Mouse (Mus musculus) spleen, adult 2 months (tissue): ENCODE data around the gene Gm10128. TPM values are rescaled to one million over a fixed set of nuclear protein-coding genes. Genes with fewer than 3 reads are reported as not detected.
A peak's percentile ranks its signal among the peaks of the same experiment; 100 is the strongest.
"Not testable (repeated sequence)": the region's sequence is repeated elsewhere in the genome, so short reads cannot be mapped to it uniquely, and the experiment has no call there.

Experiments used
- DNase-seq, 2 experiments: peaks; one replicate each; pipeline versions ENCODE4 v3.0.0 to v3.0.0-alpha.2; 2012 to 2021; ENCODE audit warnings: low spot score in 2 of 2, low read depth in 1 of 2
- H3K27ac ChIP-seq: fragments of 200-500 bp; 2 replicates; pipeline ENCODE4 v1.5.1; 2012; ENCODE audit warnings: low read length, inconsistent platforms; ENCODE audit not compliant: insufficient read depth
- H3K27me3 ChIP-seq: fragments of 200-500 bp; 2 replicates; pipeline ENCODE4 v1.6.1; 2012; ENCODE audit warnings: mild to moderate bottlenecking, moderate library complexity, low read length, inconsistent platforms; ENCODE audit not compliant: control insufficient read depth, insufficient read depth
- H3K36me3 ChIP-seq: fragments of 200-500 bp; 2 replicates; pipeline ENCODE4 v1.6.1; 2012; ENCODE audit warnings: mild to moderate bottlenecking, low read length, inconsistent platforms; ENCODE audit not compliant: control insufficient read depth, insufficient read depth
- H3K4me1 ChIP-seq: fragments of 200-500 bp; 2 replicates; pipeline ENCODE4 v1.6.1; 2011; ENCODE audit warnings: inconsistent platforms; ENCODE audit not compliant: control insufficient read depth, insufficient read depth, insufficient read length
- H3K4me3 ChIP-seq: fragments of 200-500 bp; 2 replicates; pipeline ENCODE4 v1.5.1; 2011; ENCODE audit warnings: mild to moderate bottlenecking, inconsistent platforms; ENCODE audit not compliant: insufficient read depth, insufficient read length; ENCODE audit errors: extremely low read depth
- WGBS: fragments of 180-500 bp; shearing (Covaris S2); methylation state at CpG from one replicate; pipeline ENCODE4 v1.1.7; 2018; 5-methylcytosine and 5-hydroxymethylcytosine counted together
- polyA plus RNA-seq: library from polyadenylated mRNA; depleted of rRNA; stranded (reverse); fragments of >200 nt; gene quantifications from 2 replicates; pipeline ENCODE4 v1.2.3, GENCODE M21; 2012; rRNA removed

Gene Gm10128
- not detected in 2 replicates for polyA plus RNA-seq

DNA sequence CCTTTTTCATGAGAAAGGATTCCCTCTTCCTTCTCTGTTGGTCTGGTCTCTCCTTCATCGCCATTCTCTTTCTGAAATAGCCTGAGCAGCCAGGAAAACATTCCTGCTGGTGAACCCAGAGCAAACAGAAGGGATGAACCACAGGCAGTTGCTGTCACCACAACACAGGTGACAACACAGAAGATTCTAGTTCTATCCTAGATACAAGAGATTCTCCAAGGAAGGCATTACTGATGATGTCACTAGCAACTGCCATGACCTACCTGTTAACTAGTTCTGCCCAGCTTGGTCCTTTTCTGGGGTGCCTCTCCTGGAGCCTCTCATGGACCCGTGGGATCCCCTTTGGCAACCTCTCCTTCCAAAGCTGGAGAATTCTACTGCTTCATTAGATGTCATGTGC, at the start of gene Gm10128:
TSS of gene Gm10128 (minus strand) at position 101 of the 400 bp plus-strand sequence.
- H3K27ac ChIP-seq, H3K4me3 ChIP-seq, H3K36me3 ChIP-seq, H3K27me3 ChIP-seq, DNase-seq, H3K4me1 ChIP-seq: not testable (repeated sequence)
- WGBS, result no CpG with 5 or more reads among the region's 2 CpGs

DNA sequence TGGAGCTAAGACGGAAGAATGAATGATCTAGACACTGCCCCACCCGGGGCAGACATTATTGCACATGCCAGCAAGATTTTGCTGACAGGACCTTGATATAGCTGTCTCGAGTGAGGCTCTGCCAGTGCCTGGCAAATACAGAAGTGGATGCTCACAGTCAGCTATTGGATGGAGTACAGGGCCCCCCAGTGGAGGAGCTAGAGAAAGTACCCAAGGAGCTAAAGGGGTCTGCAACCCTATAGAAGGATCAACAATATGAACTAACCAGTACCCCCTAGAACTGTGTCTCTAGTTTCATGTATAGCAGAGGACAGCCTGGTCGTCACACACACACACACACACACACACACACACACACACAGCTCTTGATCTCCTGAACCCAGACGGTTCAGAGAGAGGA, 37.4 kb upstream of the Gm10128 start:
- not testable (repeated sequence) for DNase-seq, H3K36me3 ChIP-seq, H3K4me1 ChIP-seq, H3K27ac ChIP-seq, H3K27me3 ChIP-seq, H3K4me3 ChIP-seq
- 39% methylated on average over 5 of the region's 5 CpGs for WGBS

DNA sequence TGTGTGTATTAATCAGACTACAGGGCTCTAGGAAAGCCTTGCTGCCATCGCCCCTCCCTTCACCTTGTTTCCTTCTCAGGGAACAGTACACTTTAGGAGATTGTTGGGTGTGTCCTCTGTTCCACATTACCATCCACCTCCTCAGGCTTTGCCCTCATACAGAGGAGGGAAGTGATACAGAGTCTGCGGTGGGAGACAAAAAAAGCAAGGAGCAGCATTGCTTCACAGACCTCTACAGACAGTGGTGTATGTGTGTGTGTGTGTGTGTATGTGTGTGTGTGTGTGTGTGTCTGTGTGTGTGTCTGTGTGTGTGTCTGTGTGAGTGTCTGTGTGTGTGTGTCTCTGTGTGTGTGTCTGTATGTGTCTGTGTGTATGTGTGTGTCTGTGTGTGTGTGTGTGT, 18.7 kb upstream of the Gm10128 start:
- DNase-seq, H3K36me3 ChIP-seq, H3K4me1 ChIP-seq, H3K27ac ChIP-seq, H3K27me3 ChIP-seq, H3K4me3 ChIP-seq: not testable (repeated sequence)
- WGBS, result 75% methylated on average over 2 of the region's 2 CpGs

DNA sequence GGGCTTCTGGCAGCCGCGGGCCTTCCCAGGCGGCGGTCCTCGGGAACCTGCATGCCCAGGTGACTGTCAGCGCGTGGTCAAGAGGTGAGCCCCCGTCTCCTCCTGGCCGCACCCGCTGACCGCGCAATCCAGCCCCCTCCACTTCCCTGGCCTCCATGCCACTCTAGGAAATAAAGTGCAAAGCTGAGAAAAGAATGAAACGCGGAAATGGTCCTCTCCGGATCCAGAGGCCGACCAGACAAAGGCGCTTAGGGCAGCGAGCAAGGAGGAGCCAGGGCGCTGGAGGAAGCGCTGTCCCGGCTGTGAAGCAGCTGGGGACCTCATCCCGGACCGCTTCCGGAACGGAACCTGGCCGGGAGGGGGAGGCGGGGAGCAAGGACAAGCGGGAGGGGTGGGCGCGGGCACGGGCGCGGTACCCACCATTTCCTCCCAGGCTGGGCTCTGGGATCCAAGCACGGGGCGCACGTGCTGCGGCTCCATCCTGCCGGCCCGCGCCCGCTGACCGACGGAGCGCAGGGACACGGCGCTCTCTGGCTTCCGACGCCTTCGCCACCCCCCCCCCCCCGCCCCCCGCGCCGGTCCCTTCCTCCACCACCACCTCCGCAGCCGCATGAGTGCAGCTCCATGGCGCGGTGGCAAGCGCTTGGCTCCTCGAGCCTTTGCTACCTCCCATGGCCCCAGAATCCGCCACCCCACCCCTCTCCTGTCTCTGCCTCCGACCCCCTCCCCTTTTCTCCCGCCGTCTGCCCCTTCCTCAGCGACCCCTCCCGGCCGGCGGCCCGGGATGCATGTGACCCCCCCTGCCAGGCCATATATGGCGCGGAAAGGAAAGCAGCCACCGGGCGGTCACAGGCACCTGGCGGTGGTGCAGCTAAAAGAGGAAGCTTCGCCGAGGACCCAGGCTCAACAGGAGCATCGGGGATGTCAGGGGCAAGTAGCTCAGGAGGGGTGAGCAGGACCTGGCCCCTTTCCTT, 14.6 kb upstream of the Gm10128 start:
- not testable (repeated sequence) for DNase-seq, H3K27me3 ChIP-seq, H3K4me1 ChIP-seq, H3K36me3 ChIP-seq, H3K27ac ChIP-seq
- H3K4me3 ChIP-seq, result peak overlapping the region; percentile 27; the same call in 1 of the 2 replicates
- WGBS, result 2% methylated on average over 42 of the region's 76 CpGs

DNA sequence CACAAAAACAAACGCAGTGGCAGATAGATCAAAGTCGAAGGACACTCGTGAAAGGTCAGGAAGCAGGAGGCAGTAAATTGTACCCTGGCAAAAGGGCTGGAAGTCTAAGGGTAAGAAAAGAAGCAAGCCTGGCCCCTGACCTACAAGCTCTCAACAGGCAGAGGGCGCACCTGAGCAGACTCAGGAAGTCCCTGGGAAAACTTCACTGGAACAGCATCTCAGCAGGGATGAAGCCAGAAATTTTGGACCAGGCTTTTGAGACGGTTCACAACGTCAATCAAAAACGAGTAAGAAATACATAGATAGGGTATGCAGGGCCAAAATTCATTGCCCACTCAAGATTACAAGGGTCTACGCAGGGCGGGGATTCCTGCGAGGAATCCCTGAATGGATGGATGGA, 13.7 kb upstream of the Gm10128 start:
- H3K27ac ChIP-seq, H3K4me3 ChIP-seq, DNase-seq, H3K27me3 ChIP-seq, H3K36me3 ChIP-seq, H3K4me1 ChIP-seq: not testable (repeated sequence)
- WGBS, result 5% methylated on average over 8 of the region's 10 CpGs

DNA sequence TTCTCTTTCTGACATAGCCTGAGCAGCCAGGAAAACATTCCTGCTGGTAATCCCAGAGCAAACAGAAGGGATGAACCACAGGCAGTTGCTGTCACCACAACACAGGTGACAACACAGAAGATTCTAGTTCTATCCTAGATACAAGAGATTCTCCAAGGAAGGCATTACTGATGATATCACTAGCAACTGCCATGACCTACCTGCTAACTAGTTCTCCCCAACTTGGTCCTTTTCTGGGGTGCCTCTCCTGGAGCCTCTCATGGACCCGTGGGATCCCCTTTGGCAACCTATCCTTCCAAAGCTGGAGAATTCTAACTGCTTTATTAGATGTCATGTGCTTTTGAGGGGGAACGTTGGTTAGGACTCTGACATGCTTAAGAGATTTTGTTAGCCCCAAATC, 48.3 kb downstream of the Gm10128 start, which contains the start of gene Gm10338:
TSS of gene Gm10338 (minus strand) at position 101 of the 400 bp plus-strand sequence.
- not testable (repeated sequence) for H3K27ac ChIP-seq, H3K4me3 ChIP-seq, H3K36me3 ChIP-seq, H3K27me3 ChIP-seq, DNase-seq, H3K4me1 ChIP-seq
- WGBS, result no CpG with 5 or more reads among the region's 2 CpGs

Other genes starting within 250 kb of the Gm10128 start
- not detected in 2 replicates for gene Gm3755, start 193.1 kb downstream of the Gm10128 start, polyA plus RNA-seq
- 0.07 TPM in 1 of 2 replicates, not detected in the other for gene Gm3752, start 160.2 kb downstream of the Gm10128 start, polyA plus RNA-seq
- 0.06 TPM in 1 of 2 replicates, not detected in the other for gene Gm3558, start 75.4 kb downstream of the Gm10128 start, polyA plus RNA-seq
- gene Gm10338, start 48.4 kb downstream of the Gm10128 start, polyA plus RNA-seq, result not detected in 2 replicates
- not detected in 2 replicates for gene Gm26661, start 147.6 kb upstream of the Gm10128 start, polyA plus RNA-seq
- 8.2 and 9.4 TPM in 2 replicates for gene Flnb, start 174.0 kb upstream of the Gm10128 start, polyA plus RNA-seq